In the genomic region with DNA sequence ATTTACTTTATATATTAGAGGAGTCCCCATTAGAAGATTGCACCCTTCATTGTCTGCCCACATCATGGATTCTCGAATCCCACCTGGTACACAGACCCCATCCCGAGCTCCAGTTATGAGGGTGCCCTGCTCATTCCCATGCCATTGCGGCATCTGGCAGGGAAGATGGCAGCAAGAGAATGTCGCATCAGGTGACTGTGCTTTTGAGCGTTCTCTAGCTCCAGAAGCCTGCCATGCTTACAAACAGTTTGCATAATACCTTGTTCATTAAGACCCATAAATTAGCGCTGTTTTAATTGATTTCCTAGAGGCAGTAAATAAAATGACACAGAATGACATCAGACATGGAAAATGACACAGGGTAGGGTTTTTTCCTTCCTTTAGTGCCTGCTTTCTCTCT, we compare ENCODE assay signal across 20 mouse cellular contexts.
DNase-seq lines count a peak whose midpoint lies in the region; ATAC-seq and TF ChIP-seq lines count a peak whose summit lies in the region.
"Had no signal": no experiment of that assay in that cellular context is flagged by ENCODE, and none has a peak within 500 bp of the region (broad histone marks: within the 10 kb centered on the region; RNA-seq: fewer than 3 reads in every experiment).

No protein-coding gene starts in this region.

- H3K9ac ChIP-seq in forebrain, embryonic 13.5 days = no peak overlapping the region
- H3K9ac ChIP-seq in forebrain, embryonic 11.5 days (ENCODE audit: low read length) = no peak overlapping the region
- H3K9ac ChIP-seq in midbrain, embryonic 12.5 days (replicated peaks) = no peak overlapping the region
- no peak overlapping the region for H3K9ac ChIP-seq in midbrain, embryonic 11.5 days (ENCODE audit: low read length)
- H3K9ac ChIP-seq in forebrain, embryonic 16.5 days (replicated peaks; ENCODE audit: low read depth, low read length) = no peak overlapping the region
- H3K9ac ChIP-seq: embryonic facial prominence, embryonic 12.5 days; heart, embryonic 12.5 days had no signal

- H3K4me3 ChIP-seq in forebrain, embryonic 13.5 days = no peak overlapping the region
- H3K4me3 ChIP-seq in forebrain, embryonic 11.5 days (ENCODE audit: low read depth, low read length) = no peak overlapping the region
- H3K4me3 ChIP-seq in midbrain, embryonic 12.5 days = no peak overlapping the region
- no peak overlapping the region for H3K4me3 ChIP-seq in midbrain, embryonic 11.5 days (ENCODE audit: low read depth, low read length)
- no peak overlapping the region for H3K4me3 ChIP-seq in forebrain, embryonic 16.5 days (replicated peaks; ENCODE audit: low read length)
- H3K4me3 ChIP-seq: embryonic facial prominence, embryonic 12.5 days; heart, embryonic 12.5 days; hindbrain, embryonic 10.5 days had no signal

- H3K9me3 ChIP-seq in forebrain, embryonic 13.5 days (replicated peaks) = no peaks in the 10 kb centered on the region
- H3K9me3 ChIP-seq in forebrain, embryonic 11.5 days (ENCODE audit: control insufficient read depth, low read length) = no peaks in the 10 kb centered on the region
- no peaks in the 10 kb centered on the region for H3K9me3 ChIP-seq in midbrain, embryonic 12.5 days
- H3K9me3 ChIP-seq in midbrain, embryonic 11.5 days (ENCODE audit: control insufficient read depth, low read length) = no peaks in the 10 kb centered on the region
- no peaks in the 10 kb centered on the region for H3K9me3 ChIP-seq in forebrain, embryonic 16.5 days (ENCODE audit: control insufficient read depth, low read length)
- H3K9me3 ChIP-seq: embryonic facial prominence, embryonic 12.5 days; heart, embryonic 12.5 days; hindbrain, embryonic 10.5 days had no signal

- peaks cover 25% of the 10 kb centered on the region for H3K4me1 ChIP-seq in forebrain, embryonic 13.5 days
- H3K4me1 ChIP-seq in forebrain, embryonic 11.5 days (replicated peaks; ENCODE audit: control insufficient read depth, insufficient read depth, low read length) = no peaks in the 10 kb centered on the region
- peaks cover 14% of the 10 kb centered on the region; the same call in 1 of the 2 replicates for H3K4me1 ChIP-seq in midbrain, embryonic 12.5 days
- no peaks in the 10 kb centered on the region for H3K4me1 ChIP-seq in midbrain, embryonic 11.5 days (ENCODE audit: control insufficient read depth, insufficient read depth, low read length)
- peaks cover 28% of the 10 kb centered on the region for H3K4me1 ChIP-seq in forebrain, embryonic 16.5 days (replicated peaks; ENCODE audit: control insufficient read depth, insufficient read depth, low read length)
- H3K4me1 ChIP-seq: embryonic facial prominence, embryonic 12.5 days had no signal

- H3K27me3 ChIP-seq in forebrain, embryonic 13.5 days = peaks cover 6% of the 10 kb centered on the region
- no peaks in the 10 kb centered on the region for H3K27me3 ChIP-seq in forebrain, embryonic 11.5 days (ENCODE audit: control insufficient read depth, insufficient read depth, low read length)
- H3K27me3 ChIP-seq in midbrain, embryonic 12.5 days = no peaks in the 10 kb centered on the region
- H3K27me3 ChIP-seq in midbrain, embryonic 11.5 days (ENCODE audit: control insufficient read depth, insufficient read depth, low read length) = no peaks in the 10 kb centered on the region
- peaks cover 5% of the 10 kb centered on the region for H3K27me3 ChIP-seq in forebrain, embryonic 16.5 days (replicated peaks; ENCODE audit: control insufficient read depth, insufficient read depth, low read length)
- H3K27me3 ChIP-seq: embryonic facial prominence, embryonic 12.5 days; heart, embryonic 12.5 days had no signal

- no peaks in the 10 kb centered on the region for H3K36me3 ChIP-seq in forebrain, embryonic 13.5 days (ENCODE audit: poor library complexity, severe bottlenecking)
- no peaks in the 10 kb centered on the region for H3K36me3 ChIP-seq in forebrain, embryonic 11.5 days (ENCODE audit: control insufficient read depth, insufficient read depth, low read length)
- H3K36me3 ChIP-seq in midbrain, embryonic 12.5 days = no peaks in the 10 kb centered on the region
- H3K36me3 ChIP-seq in midbrain, embryonic 11.5 days (ENCODE audit: control insufficient read depth, insufficient read depth, low read length) = no peaks in the 10 kb centered on the region
- H3K36me3 ChIP-seq in forebrain, embryonic 16.5 days (ENCODE audit: control insufficient read depth, insufficient read depth) = no peaks in the 10 kb centered on the region
- H3K36me3 ChIP-seq: embryonic facial prominence, embryonic 12.5 days; heart, embryonic 12.5 days; hindbrain, embryonic 10.5 days had no signal

- no peak for DNase-seq in forebrain, embryonic 11.5 days (ENCODE audit: low spot score)
- DNase-seq in midbrain, embryonic 11.5 days (ENCODE audit: low spot score, missing footprints) = no peak
- peak; percentile 88 for DNase-seq in brain, embryonic 14.5 days (ENCODE audit: low read depth)
- no peak for DNase-seq in adrenal gland, postnatal 36 days
- DNase-seq: adrenal gland, adult 2 months; adrenal gland, postnatal 25 days; cerebellum, adult 11 months; cerebellum, adult 8-10 months; gastrocnemius, postnatal 10 days had no signal

- no peak for TF ChIP-seq CTCF in brain, embryonic 14.5 days (IDR thresholded peaks at IDR 0.05; ENCODE audit: borderline replicate concordance, extremely low read depth, insufficient read depth, insufficient read length)

- no peak for TF ChIP-seq POLR2A in brain, embryonic 14.5 days (IDR thresholded peaks at IDR 0.05; ENCODE audit: borderline replicate concordance, extremely low read depth, insufficient read depth, insufficient read length, poor library complexity, severe bottlenecking)

- peak overlapping the region; percentile 78; the same call in 1 of the 2 replicates for H3K27ac ChIP-seq in forebrain, embryonic 13.5 days
- H3K27ac ChIP-seq in forebrain, embryonic 11.5 days (ENCODE audit: low read depth, low read length) = no peak overlapping the region
- H3K27ac ChIP-seq in midbrain, embryonic 12.5 days (replicated peaks) = peak overlapping the region; percentile 58; the same call in 1 of the 2 replicates
- no peak overlapping the region for H3K27ac ChIP-seq in midbrain, embryonic 11.5 days (ENCODE audit: low read depth, low read length)
- H3K27ac ChIP-seq in forebrain, embryonic 16.5 days (ENCODE audit: low read length) = peak overlapping the region; percentile 70
- H3K27ac ChIP-seq: embryonic facial prominence, embryonic 12.5 days had no signal

- H3K4me2 ChIP-seq in forebrain, embryonic 13.5 days = no peak overlapping the region
- H3K4me2 ChIP-seq in forebrain, embryonic 11.5 days (ENCODE audit: low read depth, low read length, severe bottlenecking) = no peak overlapping the region
- H3K4me2 ChIP-seq in midbrain, embryonic 12.5 days (replicated peaks) = no peak overlapping the region
- H3K4me2 ChIP-seq in midbrain, embryonic 11.5 days = no peak overlapping the region
- H3K4me2 ChIP-seq in forebrain, embryonic 16.5 days (ENCODE audit: low read length) = no peak overlapping the region; the same call in 1 of the 2 replicates
- H3K4me2 ChIP-seq: embryonic facial prominence, embryonic 12.5 days; heart, embryonic 12.5 days had no signal

- peak; percentile 68 for ATAC-seq in forebrain, embryonic 13.5 days
- ATAC-seq in forebrain, embryonic 11.5 days (replicated peaks; ENCODE audit: low FRiP score) = no peak
- no peak for ATAC-seq in midbrain, embryonic 12.5 days (ENCODE audit: low FRiP score, low read depth)
- no peak for ATAC-seq in midbrain, embryonic 11.5 days (ENCODE audit: low FRiP score)
- peak; percentile 48 for ATAC-seq in forebrain, embryonic 16.5 days
- ATAC-seq: activated CD4-positive, CD25-positive, alpha-beta regulatory T cell, adult 4 months; hindbrain, embryonic 16.5 days; inflammation-experienced regulatory T-cells, adult 6 months; intestine, postnatal 0 days; Patski had no signal

- WGBS in forebrain, embryonic 13.5 days = 48% methylated on average over 6 of the region's 6 CpGs
- 83% methylated on average over 6 of the region's 6 CpGs for WGBS in forebrain, embryonic 11.5 days
- WGBS in midbrain, embryonic 12.5 days = 89% methylated on average over 6 of the region's 6 CpGs
- WGBS in midbrain, embryonic 11.5 days = 87% methylated on average over 6 of the region's 6 CpGs
- WGBS in forebrain, embryonic 16.5 days = 42% methylated on average over 6 of the region's 6 CpGs

Comparison
In these comparisons a context has a peak if more than half of its experiments do, and no peak if none do; other contexts are left out.
1. ATAC-seq: peak in forebrain, embryonic 13.5 days (single experiment) and forebrain, embryonic 16.5 days (single experiment); none in forebrain, embryonic 11.5 days (single experiment), midbrain, embryonic 12.5 days (single experiment) and midbrain, embryonic 11.5 days (single experiment).
2. H3K27ac ChIP-seq: peak in forebrain, embryonic 13.5 days (single experiment), midbrain, embryonic 12.5 days (single experiment) and forebrain, embryonic 16.5 days (single experiment); none in forebrain, embryonic 11.5 days (single experiment) and midbrain, embryonic 11.5 days (single experiment).